Mouse (Mus musculus) forebrain, postnatal 0 days (tissue): ENCODE data around the gene Rasgrf2. TPM values are rescaled to one million over a fixed set of nuclear protein-coding genes. Genes with fewer than 3 reads are reported as not detected.

ENCODE experiments used
- ATAC-seq: fragments of 200-750 bp; cut with Nextera tagmentation; 2 replicates; pipeline ENCODE4 v1.8.0; 2017; ENCODE audit warnings: mild to moderate bottlenecking, moderate library complexity
- DNase-seq: peaks from one replicate; pipeline ENCODE4 v3.0.0-alpha.2; 2015
- H3K27ac ChIP-seq: fragments of 300-500 bp; sonication (generic); 2 replicates; pipeline ENCODE4 v1.5.1; 2014; ENCODE audit warnings: low read depth, mild to moderate bottlenecking, antibody characterized with exemption, low read length, moderate library complexity, mixed read lengths
- H3K27me3 ChIP-seq: fragments of 300-500 bp; sonication (generic); 2 replicates; pipeline ENCODE4 v1.6.1; 2014; ENCODE audit warnings: mild to moderate bottlenecking, low read length, mixed read lengths; ENCODE audit not compliant: insufficient read depth
- H3K36me3 ChIP-seq: fragments of 300-500 bp; sonication (generic); 2 replicates; pipeline ENCODE4 v1.6.1; 2014; ENCODE audit warnings: mild to moderate bottlenecking, moderate library complexity; ENCODE audit not compliant: insufficient read depth
- H3K4me1 ChIP-seq: fragments of 300-500 bp; sonication (generic); 2 replicates; pipeline ENCODE4 v1.6.1; 2014; ENCODE audit warnings: antibody characterized with exemption; ENCODE audit not compliant: insufficient read depth
- H3K4me2 ChIP-seq: fragments of 300-500 bp; sonication (generic); 2 replicates; pipeline ENCODE4 v1.6.1; 2014; ENCODE audit warnings: low read depth, mild to moderate bottlenecking, moderate library complexity
- H3K4me3 ChIP-seq: fragments of 300-500 bp; sonication (generic); 2 replicates; pipeline ENCODE4 v1.5.1; 2014; ENCODE audit warnings: low read depth, low read length, mixed read lengths
- H3K9ac ChIP-seq: fragments of 300-500 bp; sonication (generic); 2 replicates; pipeline ENCODE4 v1.6.1; 2014; ENCODE audit warnings: mild to moderate bottlenecking
- H3K9me3 ChIP-seq: fragments of 300-500 bp; sonication (generic); 2 replicates; pipeline ENCODE4 v1.6.1; 2016; ENCODE audit warnings: low read length
- CTCF ChIP-seq: sonication (generic); IDR thresholded peaks from 2 replicates; pipeline ENCODE4 v1.5.1; 2016; ENCODE audit warnings: antibody characterized with exemption, control low read depth, low read depth
- WGBS: fragments of 180-500 bp; shearing (Covaris S2); extraction: QIAGEN DNeasy Blood & Tissue Kit; methylation state at CpG from one replicate; pipeline ENCODE4 v1.1.7; 2014; 5-methylcytosine and 5-hydroxymethylcytosine counted together
- polyA plus RNA-seq: library from polyadenylated mRNA; unstranded; fragments of >200 nt; fragmentation: Nextera tagmentation; extraction: Ambion mirVana; gene quantifications from 2 replicates; pipeline ENCODE4 v1.2.1, GENCODE M21; 2015
- total RNA-seq: library from RNA; depleted of rRNA; stranded (reverse); fragments of >200 nt; gene quantifications from 2 replicates; pipeline ENCODE4 v1.2.3, GENCODE M21; 2014

The Rasgrf2 gene
- total and polyA plus RNA-seq, 2 experiments from 2014 or later, result 7.0 to 63.5 TPM

DNA sequence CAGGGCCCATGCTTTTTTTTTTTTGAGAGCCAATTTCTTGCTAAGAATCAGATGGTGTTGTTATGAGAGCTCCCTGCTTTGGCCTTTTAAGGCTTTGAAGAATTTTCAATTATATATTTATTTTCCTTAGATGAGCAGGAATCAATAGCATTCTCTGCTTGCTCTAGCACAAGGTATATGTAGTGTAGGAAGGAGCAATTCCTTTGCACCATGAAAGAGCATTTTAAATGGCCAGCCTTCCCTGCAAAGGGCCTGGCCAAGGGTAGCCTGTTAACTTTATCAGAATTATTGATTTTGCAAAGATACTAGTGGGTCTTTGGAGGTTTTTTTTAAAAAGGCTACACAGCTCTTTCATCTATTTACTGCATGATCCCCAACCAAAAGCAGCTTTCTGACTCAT lies 146.4 kb downstream of the Rasgrf2 start:
- DNase-seq (no peak), ATAC-seq (no peak)
- Histone ChIP-seq H3K27ac (no peak overlapping the region), H3K9ac (no peak overlapping the region), H3K4me1 (no peaks in the 10 kb centered on the region; the same call in 1 of the 2 replicates), H3K36me3 (no peaks in the 10 kb centered on the region), H3K9me3 (no peaks in the 10 kb centered on the region), H3K4me2 (no peak overlapping the region), H3K27me3 (no peaks in the 10 kb centered on the region), H3K4me3 (no peak overlapping the region)
- no peak for TF ChIP-seq CTCF

DNA sequence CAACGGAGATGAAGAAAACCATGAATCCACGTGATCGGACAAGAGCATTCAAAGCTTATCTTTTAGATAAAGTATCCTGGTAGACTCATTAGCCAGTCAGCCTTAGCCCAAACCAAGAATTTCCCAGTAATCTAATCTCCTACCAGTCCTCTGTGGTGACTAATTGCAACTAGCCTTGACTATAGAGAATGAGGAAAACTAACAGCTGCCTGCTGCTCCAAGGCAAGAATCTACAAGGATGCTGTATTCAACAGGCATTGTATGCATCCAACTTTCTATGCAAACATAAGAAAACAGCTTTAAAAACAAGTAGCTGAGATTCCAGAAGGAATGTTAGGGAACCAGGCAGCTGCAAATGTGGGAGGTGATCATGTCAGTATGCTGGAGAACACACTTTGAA lies 149.4 kb downstream of the Rasgrf2 start:
- TF ChIP-seq CTCF, result no peak
- no peak for ATAC-seq
- WGBS, result 89% methylated on average over 3 of the region's 3 CpGs
- Histone ChIP-seq H3K27ac (no peak overlapping the region), H3K36me3 (no peaks in the 10 kb centered on the region; the same call in 1 of the 2 replicates), H3K4me3 (no peak overlapping the region), H3K27me3 (no peaks in the 10 kb centered on the region), H3K4me2 (no peak overlapping the region), H3K9ac (no peak overlapping the region), H3K4me1 (no peaks in the 10 kb centered on the region; the same call in 1 of the 2 replicates), H3K9me3 (no peaks in the 10 kb centered on the region)
- DNase-seq, result no peak

DNA sequence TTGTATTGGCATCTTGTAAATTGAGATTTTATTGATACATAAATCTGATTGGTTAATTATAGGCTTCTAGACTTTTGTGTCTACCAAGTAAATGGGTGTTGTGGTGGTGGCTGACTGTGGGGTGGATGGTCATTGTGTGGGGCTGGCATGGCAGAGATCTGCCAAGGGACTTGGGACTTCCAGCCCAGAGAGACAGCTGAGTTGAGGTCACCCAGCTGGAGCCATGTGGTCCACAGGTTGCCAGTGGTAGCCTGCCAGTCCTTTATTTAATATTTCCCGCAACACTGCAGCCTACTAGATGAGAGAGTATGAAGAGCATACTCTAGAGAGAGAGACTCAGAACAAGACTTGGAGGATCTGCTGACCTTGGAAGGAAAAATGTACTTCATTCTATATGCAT lies 150.0 kb downstream of the Rasgrf2 start:
- no peaks in the 10 kb centered on the region; the same call in 1 of the 2 replicates for H3K36me3 ChIP-seq
- DNase-seq (no peak), ATAC-seq (no peak)
- H3K4me2 ChIP-seq, result no peak overlapping the region
- H3K27me3 ChIP-seq, result no peaks in the 10 kb centered on the region
- no peak overlapping the region for H3K27ac ChIP-seq
- no peak overlapping the region for H3K9ac ChIP-seq
- WGBS, result 97% methylated on average over 1 of the region's 1 CpGs
- TF ChIP-seq CTCF, result no peak
- H3K4me1 ChIP-seq, result no peaks in the 10 kb centered on the region; the same call in 1 of the 2 replicates
- H3K9me3 ChIP-seq, result no peaks in the 10 kb centered on the region
- H3K4me3 ChIP-seq, result no peak overlapping the region

DNA sequence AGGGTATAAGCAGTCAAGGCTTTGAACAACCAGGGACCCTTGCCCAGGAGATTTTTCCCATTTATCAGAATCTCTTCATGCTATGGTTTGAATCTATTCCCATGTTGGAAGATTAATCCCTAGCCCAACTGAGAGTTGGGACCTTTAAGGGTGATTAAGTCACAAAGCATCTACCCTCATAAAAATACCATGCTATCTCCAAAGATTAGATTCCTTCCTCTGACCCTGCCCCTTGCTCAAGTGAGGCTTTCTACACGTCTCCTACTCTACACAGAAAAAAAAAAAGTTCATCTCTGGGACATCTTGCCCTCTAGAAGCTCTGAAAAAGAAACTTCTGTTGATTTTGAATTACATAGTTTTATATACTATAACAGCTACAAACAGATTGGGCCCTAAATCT lies 154.5 kb downstream of the Rasgrf2 start:
- no peak for ATAC-seq
- TF ChIP-seq CTCF, result no peak
- Histone ChIP-seq H3K27ac (no peak overlapping the region), H3K4me1 (no peaks in the 10 kb centered on the region), H3K4me3 (no peak overlapping the region), H3K9me3 (no peaks in the 10 kb centered on the region), H3K36me3 (no peaks in the 10 kb centered on the region; the same call in 1 of the 2 replicates), H3K4me2 (no peak overlapping the region), H3K9ac (no peak overlapping the region), H3K27me3 (no peaks in the 10 kb centered on the region)
- no peak for DNase-seq
- 85% methylated on average over 1 of the region's 1 CpGs for WGBS

DNA sequence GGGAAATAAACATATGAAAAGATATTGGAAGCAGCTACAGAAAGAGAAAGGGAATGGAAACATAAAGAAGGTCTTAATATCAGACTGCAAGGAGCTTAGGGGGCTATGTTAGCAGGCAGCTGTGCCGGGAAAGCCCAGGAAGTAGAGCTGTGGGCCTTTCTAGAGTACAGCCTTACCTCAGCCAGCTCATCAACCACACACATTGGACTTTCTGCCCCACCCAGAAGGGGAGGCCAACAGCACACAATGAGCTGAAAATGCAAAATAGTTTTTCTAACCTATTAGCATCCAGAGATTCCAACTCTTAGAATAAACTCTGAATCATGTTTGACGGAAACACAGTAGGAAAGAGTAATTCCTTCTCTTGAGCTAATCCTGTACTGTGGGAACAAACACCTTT lies 154.9 kb downstream of the Rasgrf2 start:
- no peak overlapping the region for H3K4me2 ChIP-seq
- no peaks in the 10 kb centered on the region for H3K27me3 ChIP-seq
- H3K4me1 ChIP-seq, result no peaks in the 10 kb centered on the region
- ATAC-seq, result no peak
- no peak overlapping the region for H3K27ac ChIP-seq
- no peak overlapping the region for H3K4me3 ChIP-seq
- WGBS, result 85% methylated on average over 2 of the region's 2 CpGs
- DNase-seq, result no peak
- no peaks in the 10 kb centered on the region; the same call in 1 of the 2 replicates for H3K36me3 ChIP-seq
- no peak for TF ChIP-seq CTCF
- no peaks in the 10 kb centered on the region for H3K9me3 ChIP-seq
- no peak overlapping the region for H3K9ac ChIP-seq

DNA sequence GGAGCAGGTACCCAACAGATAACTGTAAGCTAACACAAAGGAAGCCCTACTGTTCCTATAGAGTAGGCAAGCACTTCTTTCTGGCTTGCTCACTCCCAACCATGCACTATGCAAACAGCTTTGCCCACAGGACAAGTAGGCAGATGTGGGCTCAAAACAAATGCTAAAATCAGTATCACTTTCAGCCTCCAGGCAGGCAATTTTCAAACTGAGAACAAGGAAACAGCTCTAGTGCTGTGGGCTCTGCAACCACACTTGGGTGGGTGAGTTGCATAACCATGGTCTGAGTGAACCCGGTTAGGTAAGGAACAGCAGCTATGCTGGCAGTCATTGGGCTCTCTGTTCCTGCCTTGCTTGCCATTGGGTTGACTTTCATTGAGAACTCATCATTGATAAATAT lies 157.3 kb downstream of the Rasgrf2 start:
- Histone ChIP-seq H3K27ac (0 out of 2 replicates have a peak overlapping the region, but pooled peaks have one; percentile 1), H3K9ac (no peak overlapping the region), H3K4me3 (no peak overlapping the region), H3K27me3 (no peaks in the 10 kb centered on the region), H3K36me3 (no peaks in the 10 kb centered on the region; the same call in 1 of the 2 replicates), H3K4me2 (no peak overlapping the region), H3K4me1 (no peaks in the 10 kb centered on the region), H3K9me3 (no peaks in the 10 kb centered on the region)
- peak; percentile 43; the same call in 1 of the 2 replicates for ATAC-seq
- TF ChIP-seq CTCF, result no peak
- DNase-seq, result no peak
- WGBS, result 92% methylated on average over 1 of the region's 1 CpGs

DNA sequence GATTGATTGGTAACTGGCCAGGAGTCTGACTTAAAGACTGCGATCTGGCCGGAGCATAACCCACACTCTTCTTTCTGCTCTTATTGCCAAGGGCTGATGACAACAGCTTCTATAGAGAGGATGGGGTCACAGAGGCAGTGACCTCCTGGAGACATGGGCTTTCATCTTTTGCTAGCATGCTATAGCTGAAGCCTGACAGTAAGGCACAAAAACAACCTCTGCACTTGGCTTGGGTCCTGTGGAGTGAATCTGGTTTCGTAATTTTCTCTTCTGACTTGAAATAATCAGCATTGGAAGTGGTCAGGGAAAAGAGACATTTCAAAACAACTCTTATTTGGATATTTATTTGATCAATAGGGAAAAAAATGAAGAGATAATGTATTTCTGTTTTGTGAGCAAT lies 160.2 kb downstream of the Rasgrf2 start:
- H3K9me3 ChIP-seq, result no peaks in the 10 kb centered on the region
- no peak overlapping the region for H3K9ac ChIP-seq
- no peaks in the 10 kb centered on the region for H3K36me3 ChIP-seq
- no peak overlapping the region for H3K27ac ChIP-seq
- H3K27me3 ChIP-seq, result no peaks in the 10 kb centered on the region
- WGBS, result 93% methylated on average over 3 of the region's 3 CpGs
- TF ChIP-seq CTCF, result no peak
- no peaks in the 10 kb centered on the region for H3K4me1 ChIP-seq
- no peak overlapping the region for H3K4me2 ChIP-seq
- DNase-seq (no peak), ATAC-seq (no peak)
- H3K4me3 ChIP-seq, result no peak overlapping the region
